Mouse (Mus musculus): ENCODE results near the gene B3galt1.

B3galt1 gene

DNA sequence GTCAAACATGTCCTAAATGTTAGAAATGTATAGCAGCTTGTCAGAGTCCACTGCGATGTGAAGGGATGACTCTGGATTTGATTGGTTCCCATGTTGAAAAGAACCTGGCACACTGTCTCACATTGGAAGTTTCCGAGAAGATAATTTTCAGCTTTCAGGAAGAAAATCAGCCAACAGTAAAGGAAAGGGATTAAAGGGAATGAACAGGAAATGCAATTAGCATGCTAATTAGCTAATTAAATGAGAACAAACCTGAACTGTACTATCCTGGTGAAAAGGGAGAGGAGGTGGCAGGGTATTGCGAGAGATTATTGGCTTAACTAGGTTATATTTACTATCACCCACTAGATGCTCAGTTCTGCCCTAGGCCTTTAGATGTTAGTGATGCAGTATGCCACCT lies 185.9 kb downstream of the B3galt1 start:
- DNase-seq, result no peak

DNA sequence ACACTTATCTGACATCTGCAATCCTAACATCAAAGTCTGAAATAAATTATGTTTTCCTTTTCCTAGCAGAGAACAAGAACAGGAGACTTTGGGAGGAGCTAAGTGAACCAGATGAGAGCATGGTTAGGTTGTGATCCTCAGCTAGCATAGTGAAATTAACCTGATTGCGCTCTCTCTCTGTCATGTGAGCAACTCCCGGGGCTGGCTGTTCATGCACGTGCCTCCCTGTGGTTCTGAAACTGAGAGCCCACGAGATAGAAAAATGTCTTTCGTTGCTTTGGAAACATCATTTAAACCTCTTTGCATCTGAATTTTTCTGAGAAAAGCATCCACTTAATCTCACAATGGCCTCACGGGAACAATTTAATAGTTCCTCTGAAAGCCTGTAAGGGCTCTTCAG lies 190.8 kb downstream of the B3galt1 start:
- DNase-seq, result no peak

DNA sequence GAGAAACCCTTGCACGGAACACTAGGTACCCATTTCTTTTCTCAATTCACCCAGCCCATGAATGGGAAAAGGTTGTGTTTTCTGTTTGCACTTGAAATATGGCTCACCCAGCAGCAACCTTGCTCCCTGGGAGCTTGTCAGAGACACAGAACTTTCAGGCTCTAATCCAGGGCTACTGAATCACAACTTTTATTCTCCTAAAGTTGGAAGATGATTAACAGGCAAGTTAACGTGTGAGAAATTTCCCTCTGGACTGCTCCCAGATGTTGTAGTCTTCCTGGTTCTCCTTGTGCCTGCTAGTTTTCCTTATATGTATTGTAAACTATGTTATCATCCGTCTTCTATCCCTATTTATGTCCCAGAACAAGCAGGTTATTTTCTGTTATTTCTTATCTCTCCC lies 221.9 kb downstream of the B3galt1 start:
- no peak for DNase-seq

DNA sequence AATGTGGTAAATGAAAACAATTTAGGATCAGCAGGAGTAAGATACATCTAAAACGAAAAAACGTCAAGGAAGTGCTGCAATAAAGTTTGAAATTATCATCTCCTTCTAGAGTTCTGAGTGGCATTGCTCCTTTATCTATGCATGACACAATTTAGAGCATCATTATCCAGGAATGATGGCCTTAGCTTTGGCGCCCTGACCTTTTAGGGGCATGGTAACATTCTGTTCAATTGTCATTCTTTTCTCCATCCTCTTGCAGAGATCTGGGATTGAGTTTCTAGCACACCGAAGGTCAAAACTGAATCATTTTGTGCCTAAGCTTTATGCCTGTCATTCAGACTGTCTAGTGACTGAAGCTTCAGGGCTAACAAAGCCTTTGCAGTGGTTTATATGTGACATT lies 231.9 kb downstream of the B3galt1 start:
- DNase-seq, result no peak

DNA sequence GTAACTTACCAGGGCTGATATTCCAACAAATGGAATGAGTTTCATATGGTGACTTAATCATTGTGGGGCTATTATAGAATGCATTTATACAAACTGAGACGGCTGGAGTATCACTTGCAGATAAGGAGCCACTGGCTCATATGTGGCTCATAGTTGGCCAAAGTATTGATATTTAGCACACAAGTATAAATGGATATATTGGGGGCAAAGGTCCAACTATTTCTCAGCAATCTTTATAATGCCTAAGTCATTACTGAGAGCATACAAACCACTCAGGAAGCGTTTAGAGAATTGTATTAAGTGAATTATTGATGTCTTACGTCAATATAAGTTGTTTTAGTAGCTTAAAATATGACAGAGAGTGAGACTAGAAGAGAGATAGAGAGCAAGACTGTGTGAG lies 234.3 kb downstream of the B3galt1 start:
- no peak for DNase-seq

DNA sequence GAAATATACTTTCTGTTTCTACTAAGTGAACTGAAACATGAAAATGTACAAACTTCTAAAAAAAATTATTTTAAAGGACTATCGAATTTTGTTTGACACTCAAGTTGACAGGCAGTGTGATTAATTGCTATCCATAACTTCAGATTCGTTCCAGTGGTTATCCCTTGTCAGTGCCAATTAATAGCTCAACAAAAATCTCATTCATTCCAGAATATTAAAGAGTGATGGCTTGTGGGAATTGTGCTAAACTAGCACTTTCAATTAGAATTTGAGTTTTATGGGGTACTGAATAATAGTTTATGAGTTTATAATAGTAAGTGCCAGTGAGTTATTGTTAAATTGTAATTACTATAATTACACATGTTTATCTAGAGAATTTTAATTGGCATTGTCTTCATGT lies 250.5 kb downstream of the B3galt1 start:
- DNase-seq, result no peak

DNA sequence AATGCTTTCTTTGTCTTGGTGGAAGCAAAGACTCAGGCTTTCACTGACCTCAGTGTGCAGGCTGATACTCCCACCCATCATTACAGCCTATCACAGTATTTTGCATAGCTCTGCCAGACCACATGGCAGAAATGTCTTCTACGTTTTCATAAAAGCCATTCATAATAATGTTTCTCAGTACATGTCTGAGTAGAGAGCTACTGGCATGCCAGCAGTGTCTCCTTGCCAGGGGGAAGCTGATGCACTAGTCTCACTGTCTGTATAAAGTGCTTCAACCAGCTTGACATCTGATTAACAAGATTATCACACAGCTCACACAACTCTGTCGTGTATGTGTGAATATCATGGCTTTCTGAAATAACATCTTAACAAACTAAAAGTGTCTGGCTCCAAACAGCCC lies 252.3 kb downstream of the B3galt1 start:
- DNase-seq, result no peak

DNA sequence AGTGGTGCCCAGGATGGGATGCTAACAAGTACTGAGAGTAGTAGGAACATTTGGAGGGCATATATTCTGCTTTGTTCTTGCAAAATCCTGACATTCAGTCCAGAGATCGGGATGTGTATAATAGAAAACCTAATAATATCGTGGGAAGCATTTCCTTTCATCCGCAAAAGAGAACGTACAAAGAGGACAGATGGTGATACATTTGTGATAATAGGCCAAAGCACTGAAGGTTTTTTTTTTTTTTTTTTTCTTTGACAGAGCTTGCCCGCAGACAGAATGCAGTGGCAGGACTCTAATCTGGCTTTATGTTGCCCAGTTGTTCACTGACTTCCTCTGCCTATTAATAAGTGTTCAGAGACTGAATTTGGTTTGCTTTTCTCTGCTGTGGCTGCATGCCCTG lies 256.7 kb downstream of the B3galt1 start:
- no peak for DNase-seq

DNA sequence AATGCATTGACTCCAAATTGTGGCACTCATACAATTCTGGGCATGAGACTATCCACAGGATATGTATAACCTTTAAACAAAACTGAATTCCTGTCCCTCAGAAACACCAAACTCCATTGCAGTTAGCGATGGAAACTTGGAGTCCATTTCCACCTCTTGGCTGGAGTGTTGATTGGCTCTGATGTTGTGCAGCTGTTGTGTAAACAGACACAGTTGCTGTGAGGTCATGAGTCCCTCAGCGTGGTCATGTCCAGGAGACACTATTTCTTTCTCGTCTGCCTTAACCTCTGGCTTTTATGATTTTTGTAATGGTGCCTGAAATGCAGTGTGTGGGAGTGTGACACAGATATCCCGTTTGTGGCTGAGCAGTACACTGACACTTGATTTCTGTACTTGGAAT lies 262.0 kb downstream of the B3galt1 start:
- DNase-seq, result no peak

DNA sequence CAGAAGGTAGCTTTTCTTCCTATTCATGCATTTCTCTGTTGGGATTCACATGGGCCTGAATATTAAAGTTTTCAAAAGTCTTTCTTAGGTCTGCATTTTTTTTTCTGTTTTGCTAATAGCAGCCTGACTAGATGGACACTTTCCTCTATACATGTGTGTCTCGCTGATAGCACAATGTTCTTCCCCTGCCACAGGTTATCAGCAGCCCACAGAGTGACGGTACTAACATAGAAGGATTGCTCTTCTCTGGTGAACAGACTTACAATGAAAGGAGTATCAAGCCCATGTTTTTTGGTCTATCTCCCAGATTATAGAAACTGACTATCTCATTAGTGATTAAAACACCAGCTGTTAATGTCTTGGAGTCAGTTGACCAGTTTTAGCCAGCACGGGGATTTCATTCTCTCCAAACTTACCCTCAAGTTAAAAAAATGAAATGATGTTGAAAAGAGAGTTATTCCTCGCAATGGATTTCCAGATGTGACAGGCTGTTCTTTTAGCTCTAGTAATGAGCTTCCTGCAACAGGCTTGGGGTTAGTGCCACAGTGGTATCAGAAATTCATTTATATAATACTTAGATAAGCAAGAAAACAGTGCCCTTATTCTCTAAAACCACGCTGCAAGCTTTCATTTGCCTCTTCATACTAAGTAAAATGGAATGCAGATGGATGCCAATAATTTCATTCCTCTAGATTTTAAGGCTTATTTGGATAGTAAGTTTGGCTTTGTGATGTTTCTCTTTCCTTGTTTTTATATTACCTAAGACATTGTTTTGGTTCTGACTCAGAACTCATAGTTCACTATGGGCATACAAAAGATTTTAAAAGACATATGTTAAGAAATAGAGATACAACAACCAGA lies 263.6 kb downstream of the B3galt1 start:
- no peak for DNase-seq

DNA sequence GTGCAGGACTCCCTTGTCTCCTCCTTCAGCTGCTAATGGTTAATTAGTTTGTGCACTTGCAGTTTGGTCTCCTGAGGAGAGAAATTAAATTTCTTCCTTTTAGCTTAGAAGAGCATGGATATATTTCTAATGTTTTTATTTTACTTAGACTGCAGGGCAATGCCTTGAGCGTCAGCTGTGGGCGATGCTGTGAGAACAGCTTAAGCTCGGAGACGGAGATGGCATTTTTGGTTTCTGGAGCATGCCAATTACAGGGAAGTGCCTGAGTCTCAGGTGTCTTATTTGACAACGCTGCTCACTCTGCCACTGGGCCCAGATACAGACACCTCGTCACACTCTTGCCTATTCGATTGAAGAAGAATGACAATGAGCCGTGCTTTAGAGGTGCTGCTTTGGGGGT lies 282.1 kb downstream of the B3galt1 start:
- DNase-seq, result no peak

DNA sequence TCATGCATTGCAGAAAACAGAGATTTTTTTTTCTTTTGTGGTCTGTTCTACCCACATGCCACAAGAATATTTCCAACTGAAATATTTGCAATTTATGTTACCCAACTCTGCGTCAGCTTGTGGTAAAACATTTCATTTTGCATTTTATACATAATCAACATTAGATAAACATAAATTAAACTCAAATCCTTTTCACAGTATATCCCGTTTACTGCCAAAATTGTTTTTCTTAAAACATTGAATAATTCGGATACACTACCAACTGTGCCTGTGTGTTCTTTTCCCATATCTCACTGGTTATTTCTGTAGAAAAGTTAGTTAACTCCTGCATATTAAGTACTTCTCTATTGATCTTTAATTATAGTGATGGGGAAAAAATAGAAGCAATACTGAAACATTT lies 285.1 kb downstream of the B3galt1 start:
- no peak for DNase-seq

DNA sequence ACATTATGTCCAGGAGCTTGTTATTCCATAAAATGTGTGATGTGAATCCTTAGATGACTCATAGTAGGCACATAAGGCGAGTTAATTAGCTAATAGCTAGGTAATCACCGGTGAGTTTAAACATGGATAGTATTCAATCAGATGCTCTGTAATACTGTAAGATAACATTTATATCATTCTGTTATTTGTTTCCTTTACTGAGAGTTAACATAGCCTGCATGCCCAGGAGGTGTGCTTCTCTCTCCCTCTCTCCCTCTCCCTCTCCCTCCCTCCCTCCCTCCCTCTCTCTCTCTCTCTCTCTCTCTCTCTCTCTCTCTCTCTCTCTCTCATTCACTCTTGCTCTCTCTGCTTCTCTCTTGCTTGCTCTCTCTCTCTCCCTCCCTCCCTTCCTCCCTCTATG lies 292.7 kb downstream of the B3galt1 start:
- DNase-seq, result no peak

DNA sequence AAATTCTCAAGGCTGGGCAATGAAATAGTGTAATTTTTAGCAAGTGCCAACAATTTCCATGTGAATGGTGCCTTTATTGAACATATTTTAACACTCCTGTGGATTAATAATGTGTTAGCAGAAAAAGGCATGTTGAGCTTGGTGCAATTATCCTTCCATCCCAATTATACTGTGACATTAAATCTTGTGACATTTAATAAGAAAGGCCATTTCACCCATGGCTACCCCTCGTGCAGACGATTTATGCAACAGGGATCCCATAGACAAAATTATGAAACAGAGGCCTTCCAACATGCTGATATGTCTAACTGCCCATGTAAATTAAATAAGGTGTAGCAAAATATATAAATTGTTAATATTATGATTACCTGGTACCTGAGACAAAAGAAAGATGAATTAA lies 293.3 kb downstream of the B3galt1 start:
- DNase-seq, result no peak

DNA sequence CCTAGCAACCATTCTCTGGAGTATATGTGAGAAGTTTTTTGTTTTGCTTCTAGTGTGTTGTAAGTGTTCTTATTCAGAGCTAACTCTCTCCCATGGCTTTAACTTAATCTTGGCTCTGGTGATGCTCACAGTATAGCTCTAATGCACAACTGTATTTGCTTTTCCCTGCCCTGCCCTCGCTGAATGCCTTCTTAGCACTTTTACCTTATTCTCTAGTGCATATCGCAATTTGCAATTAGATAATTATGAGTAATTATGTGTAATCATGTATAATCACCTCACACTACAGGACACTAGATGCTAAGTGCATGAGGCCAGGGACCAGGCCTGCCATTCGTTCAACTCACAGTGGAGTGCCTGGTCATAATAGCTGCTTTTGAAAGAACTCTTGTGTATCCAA lies 307.7 kb downstream of the B3galt1 start:
- no peak for DNase-seq

DNA sequence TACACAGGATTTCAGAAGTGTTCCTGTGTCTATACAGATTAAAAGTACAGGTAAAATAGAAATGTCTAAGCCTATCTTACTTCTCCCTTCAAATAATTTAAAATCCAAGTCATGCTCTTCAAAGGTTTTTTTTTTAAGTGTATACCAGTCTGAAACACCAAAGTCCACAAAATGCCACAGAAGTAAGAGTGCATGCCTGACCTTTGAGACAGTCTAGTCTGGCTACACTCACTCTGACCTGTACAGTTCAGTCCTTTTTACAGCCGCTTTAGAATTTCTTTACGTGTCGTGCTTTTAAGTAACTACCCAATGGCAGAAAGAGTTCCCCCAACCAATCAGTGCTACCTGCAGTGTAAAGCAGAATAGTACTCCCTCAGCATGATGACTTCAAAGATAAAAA lies 314.2 kb downstream of the B3galt1 start:
- no peak for DNase-seq

DNA sequence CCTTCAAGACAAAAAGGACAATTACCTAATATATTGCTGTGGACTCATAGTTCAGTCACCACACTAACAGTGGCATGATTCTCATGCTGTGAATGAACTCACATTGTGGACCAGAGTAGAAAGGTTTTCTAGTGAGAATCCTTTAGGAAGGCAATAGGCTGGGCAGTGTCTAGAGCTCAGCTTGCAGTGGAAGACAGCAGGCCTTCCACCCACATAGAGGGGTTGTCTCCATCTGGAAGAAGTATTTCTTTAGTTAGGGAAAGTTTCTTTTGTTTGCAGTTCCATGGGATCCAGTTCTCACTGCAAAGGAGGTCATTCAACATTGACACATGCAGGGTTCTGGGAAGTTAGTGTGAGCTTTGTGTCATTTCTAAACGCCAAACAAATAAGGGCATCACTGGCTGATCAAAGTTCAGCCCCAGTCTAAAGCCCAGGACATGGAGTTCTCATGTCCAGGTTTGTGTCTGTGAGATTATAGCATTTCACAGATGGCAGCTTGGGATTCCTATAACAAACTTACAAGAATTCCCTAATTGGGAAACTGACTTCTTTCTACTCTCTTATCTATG lies 316.1 kb downstream of the B3galt1 start:
- no peak for DNase-seq

DNA sequence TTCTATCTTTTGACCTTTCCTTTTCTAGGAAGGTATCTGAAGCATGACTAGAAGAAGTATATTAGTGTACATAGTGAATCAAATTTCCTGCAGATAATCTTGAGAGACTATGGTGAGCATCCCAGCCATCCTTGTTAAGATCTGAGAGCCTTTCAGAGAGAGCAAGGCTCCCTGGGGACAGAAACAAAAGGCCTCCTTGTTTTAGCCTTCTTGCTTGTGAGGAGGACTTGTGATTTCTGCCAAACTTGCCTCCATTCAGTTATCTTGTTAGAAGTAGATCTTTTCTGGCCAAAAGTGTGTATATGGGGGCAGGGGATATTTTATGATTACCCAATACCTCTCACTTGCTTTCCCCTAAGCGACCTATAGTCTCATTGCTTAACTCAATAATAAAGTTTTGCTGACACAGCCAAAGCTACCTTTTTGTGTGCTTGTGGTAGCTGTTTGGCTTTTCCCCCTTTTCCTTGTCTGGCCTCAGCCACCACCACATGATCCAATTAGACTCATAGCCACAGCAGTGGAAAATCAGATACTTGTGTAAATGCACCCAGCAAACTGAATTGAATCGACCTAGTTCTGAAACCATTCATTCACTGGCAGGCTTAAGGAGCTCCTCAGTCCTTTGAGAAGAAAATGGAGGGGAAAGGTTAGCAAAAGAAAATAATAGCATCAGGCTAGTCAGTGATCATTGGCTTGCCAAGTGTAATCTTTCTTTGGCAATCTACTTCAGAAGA lies 332.5 kb downstream of the B3galt1 start:
- DNase-seq, result no peak

DNA sequence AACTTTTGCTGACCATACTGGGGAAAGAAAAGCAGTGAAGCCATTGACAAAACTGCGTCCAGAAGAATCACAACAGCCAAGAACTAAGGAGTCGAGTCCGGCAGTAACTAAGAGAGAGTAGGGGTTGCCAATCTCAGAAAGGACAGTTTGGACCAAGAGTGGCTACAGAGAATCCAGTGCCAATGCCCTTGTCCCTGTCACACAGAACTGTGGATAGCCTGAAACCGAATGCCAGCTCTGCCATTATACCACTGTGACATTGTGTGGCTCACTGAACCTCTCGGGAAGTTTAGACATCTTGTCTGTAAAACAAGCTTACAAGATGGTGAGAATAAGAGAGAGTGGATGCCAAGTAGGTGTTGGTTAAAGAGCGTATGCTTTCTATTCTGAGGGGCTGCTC lies 335.9 kb downstream of the B3galt1 start:
- no peak for DNase-seq

DNA sequence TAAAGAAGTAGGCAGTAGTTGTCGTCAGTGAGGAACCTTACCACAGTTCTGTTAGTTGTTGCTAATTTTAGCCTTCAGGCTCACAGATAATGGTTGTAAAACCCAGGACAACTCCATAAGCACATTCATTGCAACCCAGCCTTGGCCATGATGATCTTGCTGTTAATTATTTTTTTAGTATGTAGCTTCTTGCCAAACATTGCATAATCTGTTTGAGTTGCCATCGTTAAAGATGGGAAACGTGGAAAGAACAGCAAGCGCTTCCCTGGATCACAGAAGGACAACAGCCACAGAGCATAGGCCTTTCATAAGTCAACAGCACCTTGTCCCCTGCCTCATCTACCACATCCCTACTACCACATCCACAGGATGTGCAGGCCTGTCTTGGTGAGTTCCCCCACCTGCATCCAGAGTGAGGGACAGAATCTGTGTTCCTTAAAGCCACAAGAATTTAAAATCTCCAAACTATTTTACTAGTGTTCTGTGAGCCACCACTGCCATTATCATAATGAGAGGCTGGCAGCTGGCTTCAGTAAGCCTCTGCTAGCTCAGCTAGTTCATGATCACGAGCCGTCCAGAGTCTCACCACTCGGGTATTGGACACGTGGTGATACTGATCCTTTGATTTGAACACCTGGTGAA lies 337.1 kb downstream of the B3galt1 start:
- DNase-seq, result no peak

DNA sequence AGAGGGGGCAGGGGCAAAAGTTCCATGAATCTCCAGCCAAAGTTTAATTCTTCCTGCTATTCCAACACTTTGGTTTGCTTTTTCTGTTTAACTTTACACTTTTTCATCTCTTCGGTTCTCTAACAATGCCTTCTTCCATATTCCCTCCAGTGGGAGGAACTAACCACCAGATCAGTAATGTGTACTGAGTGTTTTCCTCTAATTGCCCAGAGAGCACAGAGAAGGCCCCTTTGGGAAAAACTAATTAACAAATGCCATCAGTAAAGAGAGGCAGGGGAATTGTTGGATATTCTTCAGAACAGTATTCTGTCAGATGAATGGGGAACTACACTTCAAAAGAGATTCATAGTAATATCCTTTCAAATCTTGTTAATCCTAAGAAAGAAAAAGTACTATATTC lies 338.1 kb downstream of the B3galt1 start:
- no peak for DNase-seq

DNA sequence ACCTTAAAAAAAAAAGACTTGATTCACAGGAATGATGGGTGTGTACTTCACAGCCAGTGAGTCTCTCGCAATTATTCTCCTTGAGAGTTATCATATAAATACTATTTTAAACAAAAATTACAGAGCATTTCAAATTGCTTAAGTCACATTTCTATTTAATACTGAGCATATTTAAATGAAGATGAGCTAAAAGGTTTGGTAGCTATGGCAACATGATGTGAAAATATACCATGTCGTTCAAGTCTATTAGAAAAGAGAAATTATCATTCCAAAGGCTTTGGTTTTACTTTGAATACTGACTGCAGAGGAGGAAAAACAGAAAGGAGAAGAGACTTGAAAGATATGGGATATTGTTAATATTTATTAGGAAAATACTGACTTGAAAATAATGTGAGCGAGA lies 366.3 kb downstream of the B3galt1 start:
- DNase-seq, result no peak

DNA sequence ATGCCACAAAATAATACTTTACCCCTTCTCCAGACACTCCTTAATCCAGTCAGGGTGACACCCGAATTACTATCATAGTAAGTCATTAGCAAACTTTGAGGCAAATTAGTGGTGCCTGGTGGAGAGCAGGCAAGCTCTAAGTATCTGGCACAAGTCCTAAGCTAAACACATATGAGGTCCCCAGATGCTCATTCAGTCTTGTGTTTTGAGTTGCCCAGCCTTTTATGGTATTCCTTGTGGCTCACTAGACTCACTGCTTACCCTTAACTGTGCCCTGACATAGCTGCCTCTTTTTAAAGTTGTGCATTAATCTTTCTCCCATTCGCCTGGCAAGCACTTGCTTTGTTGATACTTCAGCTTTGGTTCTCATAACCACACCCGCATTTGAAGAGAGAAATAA lies 382.7 kb downstream of the B3galt1 start:
- no peak for DNase-seq

DNA sequence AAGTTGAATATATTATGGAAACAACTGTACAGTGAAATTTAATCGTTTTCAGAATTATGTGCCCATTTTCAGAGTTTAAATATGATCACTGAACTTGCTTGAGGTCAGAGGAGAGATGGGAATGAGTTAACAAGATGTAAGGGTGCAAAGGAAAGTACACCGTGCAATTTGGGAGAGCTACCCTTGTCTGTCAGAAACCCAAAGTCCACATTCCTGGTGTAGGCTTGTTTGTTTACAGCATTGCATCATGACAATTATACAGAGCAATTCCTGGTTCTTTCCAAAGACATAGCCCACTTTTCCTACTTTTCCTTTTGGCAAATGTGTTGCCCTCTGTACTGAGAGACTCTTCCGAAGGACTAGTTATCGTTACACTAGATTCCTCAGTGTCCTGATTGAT lies 390.5 kb downstream of the B3galt1 start:
- DNase-seq, result no peak
